Mouse (Mus musculus) midbrain, embryonic 14.5 days (tissue): ENCODE measurements at regions not wholly inside any gene's neighbourhood (a gene's known extent, or its start where the extent isn't known, plus 50 kb on each side); places are given as distances from the start of the nearest gene placed in this dataset.

ENCODE experiments used
- ATAC-seq: fragments of 200-750 bp; cut with Nextera tagmentation; 2 replicates; pipeline ENCODE4 v1.8.0; 2017; ENCODE audit warnings: moderate number of reproducible peaks, moderate library complexity; ENCODE audit not compliant: low FRiP score, low TSS enrichment
- DNase-seq: peaks from one replicate; pipeline ENCODE4 v3.0.0-alpha.2; 2015
- H3K27ac ChIP-seq: fragments of 300-500 bp; sonication (generic); replicated peaks from 2 replicates; pipeline ENCODE4 v1.5.1; 2014; ENCODE audit warnings: mild to moderate bottlenecking, low read depth, low read length, moderate library complexity
- H3K27me3 ChIP-seq: fragments of 300-500 bp; sonication (generic); 2 replicates; pipeline ENCODE4 v1.6.1; 2014; ENCODE audit warnings: low read length, control low read depth, mixed read lengths; ENCODE audit not compliant: control insufficient read depth, insufficient read depth
- H3K36me3 ChIP-seq: fragments of 300-500 bp; sonication (generic); 2 replicates; pipeline ENCODE4 v1.6.1; 2014; ENCODE audit warnings: low read length, control low read depth; ENCODE audit not compliant: control insufficient read depth, insufficient read depth
- H3K4me1 ChIP-seq: fragments of 300-500 bp; sonication (generic); 2 replicates; pipeline ENCODE4 v1.6.1; 2014; ENCODE audit warnings: mild to moderate bottlenecking, antibody characterized with exemption, low read length, control low read depth; ENCODE audit not compliant: control insufficient read depth, insufficient read depth
- H3K4me2 ChIP-seq: fragments of 300-500 bp; sonication (generic); 2 replicates; pipeline ENCODE4 v1.6.1; 2014; ENCODE audit warnings: mild to moderate bottlenecking, low read length, moderate library complexity
- H3K4me3 ChIP-seq: fragments of 300-500 bp; sonication (generic); replicated peaks from 2 replicates; pipeline ENCODE4 v1.5.1; 2014; ENCODE audit warnings: low read depth, low read length
- H3K9ac ChIP-seq: fragments of 300-500 bp; sonication (generic); replicated peaks from 2 replicates; pipeline ENCODE4 v1.6.1; 2014; ENCODE audit warnings: mild to moderate bottlenecking, low read length, moderate library complexity
- H3K9me3 ChIP-seq: fragments of 300-500 bp; sonication (generic); 2 replicates; pipeline ENCODE4 v1.6.1; 2016; ENCODE audit warnings: low read length, control low read depth, mixed read lengths; ENCODE audit not compliant: control insufficient read depth
- WGBS: fragments of 180-500 bp; shearing (Covaris S2); extraction: QIAGEN DNeasy Blood & Tissue Kit; methylation state at CpG from one replicate; pipeline ENCODE4 v1.1.7; 2014; 5-methylcytosine and 5-hydroxymethylcytosine counted together

- Histone ChIP-seq H3K36me3 (no peaks in the 10 kb centered on the region), H3K9me3 (no peaks in the 10 kb centered on the region), H3K27me3 (no peaks in the 10 kb centered on the region), H3K9ac (no peak overlapping the region), H3K4me1 (no peaks in the 10 kb centered on the region), H3K27ac (no peak overlapping the region), H3K4me3 (no peak overlapping the region), H3K4me2 (no peak overlapping the region)
- 90% methylated on average over 7 of the region's 7 CpGs for WGBS
- ATAC-seq: no peak
- DNase-seq: no peak
Measured at GRCm38 (mm10) chr6:118330496-118330895, 88.8 kb downstream of the Bms1 start.

- Histone ChIP-seq H3K9ac (no peak overlapping the region), H3K27ac (no peak overlapping the region), H3K36me3 (no peaks in the 10 kb centered on the region), H3K4me2 (no peak overlapping the region), H3K4me1 (no peaks in the 10 kb centered on the region), H3K9me3 (no peaks in the 10 kb centered on the region), H3K27me3 (no peaks in the 10 kb centered on the region), H3K4me3 (no peak overlapping the region)
- WGBS: 72% methylated on average over 6 of the region's 6 CpGs
- no peak for ATAC-seq
- DNase-seq: no peak
Measured at GRCm38 (mm10) chr6:118327458-118327857, 91.8 kb downstream of the Bms1 start.

- 91% methylated on average over 1 of the region's 1 CpGs for WGBS
- DNase-seq (no peak), ATAC-seq (no peak)
- no peak overlapping the region for H3K27ac ChIP-seq
- H3K9ac ChIP-seq: no peak overlapping the region
- H3K4me3 ChIP-seq: no peak overlapping the region
- H3K27me3 ChIP-seq: no peaks in the 10 kb centered on the region
- no peaks in the 10 kb centered on the region for H3K36me3 ChIP-seq
- H3K9me3 ChIP-seq: no peaks in the 10 kb centered on the region
- H3K4me1 ChIP-seq: no peaks in the 10 kb centered on the region
- H3K4me2 ChIP-seq: no peak overlapping the region
Measured at GRCm38 (mm10) chr6:118325681-118326080, 93.6 kb downstream of the Bms1 start.

- Histone ChIP-seq H3K9me3 (no peaks in the 10 kb centered on the region), H3K9ac (no peak overlapping the region), H3K4me2 (no peak overlapping the region), H3K36me3 (no peaks in the 10 kb centered on the region), H3K27ac (no peak overlapping the region), H3K27me3 (no peaks in the 10 kb centered on the region), H3K4me3 (no peak overlapping the region), H3K4me1 (no peaks in the 10 kb centered on the region)
- WGBS: 87% methylated on average over 4 of the region's 4 CpGs
- DNase-seq (no peak), ATAC-seq (no peak)
Measured at GRCm38 (mm10) chr6:118324559-118324958, 94.7 kb downstream of the Bms1 start.

- Histone ChIP-seq H3K9ac (no peak overlapping the region), H3K27me3 (no peaks in the 10 kb centered on the region), H3K4me2 (no peak overlapping the region), H3K9me3 (no peaks in the 10 kb centered on the region), H3K4me3 (no peak overlapping the region), H3K4me1 (no peaks in the 10 kb centered on the region), H3K36me3 (no peaks in the 10 kb centered on the region), H3K27ac (no peak overlapping the region)
- ATAC-seq (no peak), DNase-seq (no peak)
- 76% methylated on average over 6 of the region's 6 CpGs for WGBS
Measured at GRCm38 (mm10) chr6:118323052-118323451, 96.2 kb downstream of the Bms1 start.

GRCm38 (mm10) chr6:118322631-118323030 is 96.6 kb downstream of the Bms1 start:
- Histone ChIP-seq H3K4me1 (no peaks in the 10 kb centered on the region), H3K27me3 (no peaks in the 10 kb centered on the region), H3K4me2 (no peak overlapping the region), H3K9ac (no peak overlapping the region), H3K4me3 (no peak overlapping the region), H3K9me3 (no peaks in the 10 kb centered on the region), H3K36me3 (no peaks in the 10 kb centered on the region), H3K27ac (no peak overlapping the region)
- DNase-seq: no peak
- ATAC-seq: no peak
- 76% methylated on average over 5 of the region's 5 CpGs for whole genome bisulfite sequencing

GRCm38 (mm10) chr6:118322061-118322460 is 97.2 kb downstream of the Bms1 start:
- Histone ChIP-seq H3K27me3 (no peaks in the 10 kb centered on the region), H3K4me1 (no peaks in the 10 kb centered on the region), H3K9me3 (no peaks in the 10 kb centered on the region), H3K27ac (no peak overlapping the region), H3K4me3 (no peak overlapping the region), H3K4me2 (no peak overlapping the region), H3K9ac (no peak overlapping the region), H3K36me3 (no peaks in the 10 kb centered on the region)
- no peak for DNase-seq
- no peak for ATAC-seq
- WGBS: 86% methylated on average over 6 of the region's 6 CpGs

- WGBS: 94% methylated on average over 7 of the region's 7 CpGs
- no peak overlapping the region for H3K27ac ChIP-seq
Measured at GRCm38 (mm10) chr6:118320021-118320525, 99.2 kb downstream of the Bms1 start.

GRCm38 (mm10) chr6:118315881-118316280 is 103.4 kb downstream of the Bms1 start:
- H3K9ac ChIP-seq: no peak overlapping the region
- WGBS: 92% methylated on average over 6 of the region's 6 CpGs
- no peaks in the 10 kb centered on the region for H3K4me1 ChIP-seq
- H3K4me3 ChIP-seq: no peak overlapping the region
- ATAC-seq (no peak), DNase-seq (no peak)
- no peaks in the 10 kb centered on the region for H3K9me3 ChIP-seq
- H3K27ac ChIP-seq: no peak overlapping the region
- no peaks in the 10 kb centered on the region for H3K27me3 ChIP-seq
- H3K4me2 ChIP-seq: no peak overlapping the region
- H3K36me3 ChIP-seq: no peaks in the 10 kb centered on the region

More at GRCm38 (mm10) chr6:118320021-118320525, 99.2 kb downstream of the Bms1 start:
- Histone ChIP-seq H3K4me2 (no peak overlapping the region), H3K9ac (no peak overlapping the region), H3K4me3 (no peak overlapping the region), H3K27me3 (no peaks in the 10 kb centered on the region), H3K36me3 (no peaks in the 10 kb centered on the region), H3K4me1 (no peaks in the 10 kb centered on the region), H3K9me3 (no peaks in the 10 kb centered on the region)
- ATAC-seq (no peak), DNase-seq (no peak)
